Mouse (Mus musculus): Measurements from ENCODE around the gene Cdc27. TPM values are rescaled to one million over a fixed set of nuclear protein-coding genes. Genes with fewer than 3 reads are reported as not detected.

The Cdc27 gene
- polyA plus RNA-seq, 1 experiment from 2014 or later: 49.3 TPM

DNA sequence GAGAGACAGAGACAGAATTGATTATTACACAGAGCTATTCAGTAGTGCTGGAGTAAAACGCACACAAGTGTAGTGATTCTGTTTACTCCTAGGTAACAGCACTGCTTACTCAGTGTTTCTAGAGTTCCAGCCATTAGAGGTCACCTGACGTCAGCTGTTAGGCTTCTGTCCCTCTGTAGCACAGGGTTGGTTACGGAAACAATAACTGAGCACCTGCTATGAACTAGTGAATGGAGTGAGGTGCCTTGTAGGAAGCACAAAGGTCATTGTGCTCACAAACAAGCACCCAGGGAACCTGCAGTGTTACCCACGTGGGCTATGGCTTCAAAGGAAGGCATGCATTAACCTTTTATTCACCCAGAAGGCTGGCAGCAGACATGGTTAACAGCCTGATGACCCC, 70.9 kb downstream of the Cdc27 start:
- 52% methylated on average over 4 of the region's 4 CpGs for WGBS
- Histone ChIP-seq H3K27me3 (ENCODE audit: control insufficient read depth, insufficient read depth, low read length) (no peaks in the 10 kb centered on the region), H3K36me3 (ENCODE audit: control insufficient read depth, insufficient read depth, low read length) (no peaks in the 10 kb centered on the region), H3K9ac (replicated peaks; ENCODE audit: low read depth, low read length) (no peak overlapping the region), H3K4me1 (ENCODE audit: control insufficient read depth, insufficient read depth, low read length) (no peaks in the 10 kb centered on the region), H3K9me3 (ENCODE audit: control insufficient read depth, low read length) (no peaks in the 10 kb centered on the region), H3K4me3 (ENCODE audit: low read depth, low read length) (no peak overlapping the region), H3K27ac (ENCODE audit: low read depth, low read length) (no peak overlapping the region), H3K4me2 (ENCODE audit: low read depth, low read length) (no peak overlapping the region)
- no peak for ATAC-seq (ENCODE audit: low read depth)

DNA sequence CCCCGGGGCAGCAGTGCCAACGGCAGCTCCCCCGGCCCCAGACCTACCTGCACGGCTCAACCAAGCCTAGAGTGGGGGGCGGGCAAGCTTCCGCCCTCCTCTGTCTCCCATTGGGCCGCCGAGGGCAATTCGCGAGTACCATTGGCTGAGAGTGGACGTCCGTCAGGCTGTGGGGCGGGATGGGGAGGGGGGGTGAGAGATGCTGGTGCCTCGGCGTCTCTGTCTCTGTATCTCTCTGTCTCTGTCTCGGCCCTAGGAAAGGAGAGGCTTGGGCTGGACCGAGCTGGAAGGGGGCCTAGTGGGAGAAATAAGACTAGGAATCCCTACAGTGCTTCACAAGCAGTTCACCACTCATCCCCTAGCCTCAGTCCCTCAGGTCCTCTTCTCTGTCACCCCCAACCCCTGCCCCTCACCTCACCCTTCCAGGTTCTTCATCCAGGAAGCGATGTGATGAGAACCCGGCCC, 81.0 kb downstream of the Cdc27 start:
- WGBS: under 1% methylated on average over 17 of the region's 19 CpGs
- peak overlapping the region; percentile 34 for H3K27ac ChIP-seq (ENCODE audit: low read depth, low read length)
- peak overlapping the region; percentile 95 for H3K9ac ChIP-seq (replicated peaks; ENCODE audit: low read depth, low read length)
- H3K4me2 ChIP-seq (ENCODE audit: low read depth, low read length): peak overlapping the region; percentile 74
- H3K27me3 ChIP-seq (ENCODE audit: control insufficient read depth, insufficient read depth, low read length): no peaks in the 10 kb centered on the region
- H3K36me3 ChIP-seq (ENCODE audit: control insufficient read depth, insufficient read depth, low read length): 0 out of 2 replicates have a peak, but pooled peaks cover 3% of the 10 kb centered on the region
- no peaks in the 10 kb centered on the region for H3K9me3 ChIP-seq (ENCODE audit: control insufficient read depth, low read length)
- peak overlapping the region; percentile 90 for H3K4me3 ChIP-seq (ENCODE audit: low read depth, low read length)
- H3K4me1 ChIP-seq (ENCODE audit: control insufficient read depth, insufficient read depth, low read length): peaks cover 11% of the 10 kb centered on the region; the same call in 1 of the 2 replicates
- ATAC-seq (ENCODE audit: low read depth): peak; percentile 100

GRCm38 (mm10) chr11:104468751-104469268, 81.6 kb downstream of the Cdc27 start, which contains the start of gene Kansl1:
TSS of gene Kansl1 (minus strand) at chr11:104468861.
- Histone ChIP-seq H3K4me3 (ENCODE audit: low read depth, low read length) (peak within 1 kb of the TSS; percentile 90), H3K9me3 (ENCODE audit: control insufficient read depth, low read length) (no peaks in the 10 kb centered on the region), H3K4me2 (ENCODE audit: low read depth, low read length) (peak within 1 kb of the TSS; percentile 74), H3K9ac (replicated peaks; ENCODE audit: low read depth, low read length) (peak within 1 kb of the TSS; percentile 95), H3K27ac (ENCODE audit: low read depth, low read length) (peak within 1 kb of the TSS; percentile 34), H3K4me1 (ENCODE audit: control insufficient read depth, insufficient read depth, low read length) (peaks cover 11% of the 10 kb centered on the region; the same call in 1 of the 2 replicates), H3K36me3 (ENCODE audit: control insufficient read depth, insufficient read depth, low read length) (0 out of 2 replicates have a peak, but pooled peaks cover 3% of the 10 kb centered on the region), H3K27me3 (ENCODE audit: control insufficient read depth, insufficient read depth, low read length) (no peaks in the 10 kb centered on the region)
- WGBS: under 1% methylated on average over 46 of the region's 69 CpGs
- peak; percentile 71 for ATAC-seq (ENCODE audit: low read depth)

DNA sequence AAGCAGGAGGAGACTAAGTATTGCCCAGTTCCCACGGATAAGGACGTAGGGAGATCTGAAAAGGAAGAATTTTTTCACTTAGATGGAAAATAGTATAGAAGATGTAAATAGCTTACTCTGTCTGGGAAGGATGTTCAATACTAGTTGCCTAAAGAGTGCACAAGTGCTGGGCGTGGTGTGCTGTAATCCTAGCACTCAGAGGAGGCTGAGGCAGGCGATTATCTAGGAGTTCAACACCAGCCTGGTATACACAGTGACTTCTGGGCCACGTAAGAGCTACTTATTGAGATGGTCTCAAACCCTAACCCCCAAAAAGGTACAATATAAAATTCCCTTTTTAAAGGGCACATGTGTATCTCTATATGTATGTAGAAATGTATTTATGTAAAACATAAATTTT, 82.7 kb downstream of the Cdc27 start:
- no peaks in the 10 kb centered on the region for H3K27me3 ChIP-seq (ENCODE audit: control insufficient read depth, insufficient read depth, low read length)
- 84% methylated on average over 5 of the region's 5 CpGs for WGBS
- no peak overlapping the region for H3K27ac ChIP-seq (ENCODE audit: low read depth, low read length)
- no peak for ATAC-seq (ENCODE audit: low read depth)
- H3K4me2 ChIP-seq (ENCODE audit: low read depth, low read length): 0 out of 2 replicates have a peak overlapping the region, but pooled peaks have one; percentile 8
- H3K9ac ChIP-seq (replicated peaks; ENCODE audit: low read depth, low read length): no peak overlapping the region
- H3K4me3 ChIP-seq (ENCODE audit: low read depth, low read length): no peak overlapping the region
- H3K36me3 ChIP-seq (ENCODE audit: control insufficient read depth, insufficient read depth, low read length): 0 out of 2 replicates have a peak, but pooled peaks cover 8% of the 10 kb centered on the region
- no peaks in the 10 kb centered on the region for H3K9me3 ChIP-seq (ENCODE audit: control insufficient read depth, low read length)
- peaks cover 11% of the 10 kb centered on the region; the same call in 1 of the 2 replicates for H3K4me1 ChIP-seq (ENCODE audit: control insufficient read depth, insufficient read depth, low read length)

- no peaks in the 10 kb centered on the region for H3K27me3 ChIP-seq (ENCODE audit: control insufficient read depth, insufficient read depth, low read length)
- H3K4me3 ChIP-seq (ENCODE audit: low read depth, low read length): no peak overlapping the region
- H3K4me1 ChIP-seq (ENCODE audit: control insufficient read depth, insufficient read depth, low read length): 0 out of 2 replicates have a peak, but pooled peaks cover under 1% of the 10 kb centered on the region
- no peak overlapping the region for H3K9ac ChIP-seq (replicated peaks; ENCODE audit: low read depth, low read length)
- no peak overlapping the region for H3K4me2 ChIP-seq (ENCODE audit: low read depth, low read length)
- no peaks in the 10 kb centered on the region for H3K9me3 ChIP-seq (ENCODE audit: control insufficient read depth, low read length)
- 0 out of 2 replicates have a peak, but pooled peaks cover 10% of the 10 kb centered on the region for H3K36me3 ChIP-seq (ENCODE audit: control insufficient read depth, insufficient read depth, low read length)
- no peak overlapping the region for H3K27ac ChIP-seq (ENCODE audit: low read depth, low read length)
- ATAC-seq (ENCODE audit: low read depth): no peak
Measured at GRCm38 (mm10) chr11:104461551-104461950, 88.9 kb downstream of the Cdc27 start.

- no peak overlapping the region for H3K27ac ChIP-seq (ENCODE audit: low read depth, low read length)
- H3K27me3 ChIP-seq (ENCODE audit: control insufficient read depth, insufficient read depth, low read length): no peaks in the 10 kb centered on the region
- no peak overlapping the region for H3K9ac ChIP-seq (replicated peaks; ENCODE audit: low read depth, low read length)
- 0 out of 2 replicates have a peak, but pooled peaks cover 8% of the 10 kb centered on the region for H3K36me3 ChIP-seq (ENCODE audit: control insufficient read depth, insufficient read depth, low read length)
- no peaks in the 10 kb centered on the region for H3K9me3 ChIP-seq (ENCODE audit: control insufficient read depth, low read length)
- H3K4me3 ChIP-seq (ENCODE audit: low read depth, low read length): no peak overlapping the region
- no peaks in the 10 kb centered on the region; the same call in 1 of the 2 replicates for H3K4me1 ChIP-seq (ENCODE audit: control insufficient read depth, insufficient read depth, low read length)
- WGBS: 98% methylated on average over 2 of the region's 2 CpGs
- H3K4me2 ChIP-seq (ENCODE audit: low read depth, low read length): no peak overlapping the region
- ATAC-seq (ENCODE audit: low read depth): no peak
Measured at GRCm38 (mm10) chr11:104459671-104460070, 90.7 kb downstream of the Cdc27 start.

- H3K4me2 ChIP-seq (ENCODE audit: low read depth, low read length): no peak overlapping the region
- H3K9me3 ChIP-seq (ENCODE audit: control insufficient read depth, low read length): no peaks in the 10 kb centered on the region
- H3K4me1 ChIP-seq (ENCODE audit: control insufficient read depth, insufficient read depth, low read length): no peaks in the 10 kb centered on the region; the same call in 1 of the 2 replicates
- H3K4me3 ChIP-seq (ENCODE audit: low read depth, low read length): no peak overlapping the region
- 81% methylated on average over 2 of the region's 2 CpGs for WGBS
- no peaks in the 10 kb centered on the region for H3K27me3 ChIP-seq (ENCODE audit: control insufficient read depth, insufficient read depth, low read length)
- H3K9ac ChIP-seq (replicated peaks; ENCODE audit: low read depth, low read length): no peak overlapping the region
- H3K36me3 ChIP-seq (ENCODE audit: control insufficient read depth, insufficient read depth, low read length): 0 out of 2 replicates have a peak, but pooled peaks cover 7% of the 10 kb centered on the region
- no peak overlapping the region for H3K27ac ChIP-seq (ENCODE audit: low read depth, low read length)
- ATAC-seq (ENCODE audit: low read depth): no peak
Measured at GRCm38 (mm10) chr11:104458507-104458906, 91.9 kb downstream of the Cdc27 start.

Other genes with a start within 250 kb of the Cdc27 start
- gene Kansl1, start 81.8 kb downstream of the Cdc27 start, polyA plus RNA-seq (2014; fragmentation: Nextera tagmentation; extraction: Ambion mirVana): 30.2 and 37.4 TPM in 2 replicates
- 4.1 and 6.0 TPM in 2 replicates for gene Myl4, start within 50 bp of the Cdc27 start, polyA plus RNA-seq (2014; fragmentation: Nextera tagmentation; extraction: Ambion mirVana)
- gene Itgb3, start 57.4 kb upstream of the Cdc27 start, polyA plus RNA-seq (2014; fragmentation: Nextera tagmentation; extraction: Ambion mirVana): 0.40 and 0.93 TPM in 2 replicates
- gene Gm11639, start 135.1 kb upstream of the Cdc27 start, polyA plus RNA-seq (2014; fragmentation: Nextera tagmentation; extraction: Ambion mirVana): 0.80 and 0.87 TPM in 2 replicates

All from neural tube, embryonic 14.5 days (tissue).